Mouse (Mus musculus) hindbrain, postnatal 0 days (tissue): ENCODE data around the gene Scube2. TPM values are rescaled to one million over a fixed set of nuclear protein-coding genes. Genes with fewer than 3 reads are reported as not detected.

Experiments
- ATAC-seq: fragments of 200-750 bp; cut with Nextera tagmentation; 2 replicates; pipeline ENCODE4 v1.8.0; 2017; ENCODE audit warnings: mild to moderate bottlenecking, moderate TSS enrichment, moderate library complexity
- DNase-seq: peaks from one replicate; pipeline ENCODE4 v3.0.0-alpha.2; 2015; ENCODE audit warnings: low spot score
- H3K27ac ChIP-seq: fragments of 300-500 bp; sonication (generic); 2 replicates; pipeline ENCODE4 v1.5.1; 2014; ENCODE audit warnings: mild to moderate bottlenecking
- H3K27me3 ChIP-seq: fragments of 300-500 bp; sonication (generic); 2 replicates; pipeline ENCODE4 v1.6.1; 2014; ENCODE audit warnings: low read length, mixed read lengths; ENCODE audit not compliant: insufficient read depth
- H3K36me3 ChIP-seq: fragments of 300-500 bp; sonication (generic); 2 replicates; pipeline ENCODE4 v1.6.1; 2014; ENCODE audit warnings: low read length, mixed read lengths; ENCODE audit not compliant: insufficient read depth
- H3K4me1 ChIP-seq: fragments of 300-500 bp; sonication (generic); 2 replicates; pipeline ENCODE4 v1.6.1; 2014; ENCODE audit warnings: antibody characterized with exemption, low read length, mixed read lengths; ENCODE audit not compliant: insufficient read depth
- H3K4me2 ChIP-seq: fragments of 300-500 bp; sonication (generic); 2 replicates; pipeline ENCODE4 v1.6.1; 2014; ENCODE audit warnings: low read depth, mild to moderate bottlenecking, low read length, moderate library complexity, mixed read lengths
- H3K4me3 ChIP-seq: fragments of 300-500 bp; sonication (generic); 2 replicates; pipeline ENCODE4 v1.5.1; 2014; ENCODE audit warnings: low read length
- H3K9ac ChIP-seq: fragments of 300-500 bp; sonication (generic); replicated peaks from 2 replicates; pipeline ENCODE4 v1.6.1; 2014; ENCODE audit warnings: mild to moderate bottlenecking, low read length, moderate library complexity, mixed read lengths
- H3K9me3 ChIP-seq: fragments of 300-500 bp; sonication (generic); 2 replicates; pipeline ENCODE4 v1.6.1; 2016; ENCODE audit warnings: low read length, mixed read lengths
- CTCF ChIP-seq: IDR thresholded peaks from 2 replicates; pipeline ENCODE4 v1.5.1; 2016; ENCODE audit warnings: antibody characterized with exemption, control low read depth, low read depth
- WGBS: fragments of 180-500 bp; shearing (Covaris S2); extraction: QIAGEN DNeasy Blood & Tissue Kit; methylation state at CpG from one replicate; pipeline ENCODE4 v1.1.7; 2014; 5-methylcytosine and 5-hydroxymethylcytosine counted together
- polyA plus RNA-seq: library from polyadenylated mRNA; unstranded; fragments of >200 nt; fragmentation: Nextera tagmentation; extraction: Ambion mirVana; gene quantifications from 2 replicates; pipeline ENCODE4 v1.2.1, GENCODE M21; 2015
- total RNA-seq: library from RNA; depleted of rRNA; stranded (reverse); fragments of >200 nt; gene quantifications from 2 replicates; pipeline ENCODE4 v1.2.3, GENCODE M21; 2014; rRNA removed

The Scube2 gene
- 6.6 and 8.2 TPM in 2 replicates for total RNA-seq
- 3.7 and 4.1 TPM in 2 replicates for polyA plus RNA-seq

DNA sequence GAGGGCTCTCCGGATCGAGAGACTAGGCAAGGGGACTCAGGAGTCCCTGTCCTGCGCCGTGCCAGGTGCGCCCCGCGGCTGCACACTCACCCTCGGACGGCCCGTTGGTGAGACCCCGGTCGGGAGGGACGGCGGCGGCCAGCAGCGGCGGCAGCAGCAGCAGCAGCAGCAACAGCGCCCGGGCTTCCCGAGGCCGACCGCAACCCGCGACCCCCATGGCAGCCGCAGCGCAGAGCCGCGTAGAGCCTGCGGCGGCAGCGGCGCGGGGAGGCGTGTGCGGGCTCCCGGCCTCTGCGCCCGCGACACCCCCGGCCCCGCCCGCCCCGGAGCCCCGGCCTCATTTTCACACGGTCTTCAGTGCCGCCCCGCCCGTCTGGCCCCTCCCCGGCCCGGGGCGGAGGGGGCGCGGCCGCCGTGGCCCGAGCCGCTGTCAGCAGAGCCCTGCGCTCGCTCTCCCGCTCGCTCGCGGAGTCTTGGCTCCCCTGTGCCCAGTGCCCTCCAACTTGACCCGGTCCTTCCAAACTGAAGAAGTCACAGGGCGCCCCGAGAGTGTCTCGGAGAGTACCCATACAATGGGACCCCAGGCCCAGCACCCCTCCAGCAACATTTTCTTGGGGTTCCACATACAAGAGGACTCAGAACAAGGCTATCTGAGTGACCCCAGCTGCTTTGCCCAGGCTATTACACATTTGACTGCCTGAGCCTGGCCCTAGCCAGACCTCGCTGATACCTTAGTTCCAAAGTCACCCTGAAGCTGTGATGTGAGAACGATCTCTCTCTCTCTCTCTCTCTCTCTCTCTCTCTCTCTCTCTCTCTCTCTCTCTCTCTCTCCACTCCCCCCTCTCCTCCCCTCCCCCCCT, at the start of gene Scube2:
Gene Scube2 (minus strand): TSS at position 310 of the 860 bp plus-strand sequence.
- peak; percentile 41 for DNase-seq
- ATAC-seq: peak; percentile 75
- TF ChIP-seq CTCF: no peak
- Histone ChIP-seq H3K4me1 (peaks cover 4% of the 10 kb centered on the region; the same call in 1 of the 2 replicates), H3K36me3 (no peaks in the 10 kb centered on the region), H3K9ac (peak within 1 kb of the TSS; percentile 70), H3K4me3 (peak within 1 kb of the TSS; percentile 56), H3K4me2 (peak within 1 kb of the TSS; percentile 97), H3K9me3 (no peaks in the 10 kb centered on the region), H3K27me3 (no peaks in the 10 kb centered on the region), H3K27ac (no peak within 1 kb of the TSS)
- WGBS: 2% methylated on average over 61 of the region's 69 CpGs

DNA sequence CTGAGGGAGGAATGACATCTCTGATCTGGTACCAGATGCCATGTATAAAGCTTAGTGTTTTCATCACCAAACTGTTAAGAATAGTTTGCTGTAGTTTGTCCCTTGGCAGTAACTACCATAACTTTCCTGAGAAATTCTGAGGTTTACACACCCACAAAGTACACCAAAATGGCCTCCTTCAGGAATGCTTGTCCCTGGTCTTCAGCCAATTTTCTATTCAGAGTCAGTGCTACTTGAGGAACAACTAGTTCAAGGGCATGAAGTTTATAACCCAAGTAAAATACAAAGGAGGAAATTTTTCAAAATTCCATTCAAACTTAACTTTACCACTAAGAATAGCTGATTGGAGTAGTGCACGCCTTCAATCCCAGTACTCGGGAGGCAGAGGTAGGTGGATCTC, 40.7 kb upstream of the Scube2 start:
- no peak for ATAC-seq
- H3K36me3 ChIP-seq: peaks cover 84% of the 10 kb centered on the region
- H3K4me1 ChIP-seq: no peaks in the 10 kb centered on the region
- no peaks in the 10 kb centered on the region for H3K9me3 ChIP-seq
- WGBS: 98% methylated on average over 2 of the region's 2 CpGs
- H3K4me3 ChIP-seq: no peak overlapping the region
- no peak for TF ChIP-seq CTCF
- H3K27ac ChIP-seq: no peak overlapping the region
- H3K9ac ChIP-seq: no peak overlapping the region
- no peaks in the 10 kb centered on the region for H3K27me3 ChIP-seq
- DNase-seq: no peak
- no peak overlapping the region for H3K4me2 ChIP-seq

DNA sequence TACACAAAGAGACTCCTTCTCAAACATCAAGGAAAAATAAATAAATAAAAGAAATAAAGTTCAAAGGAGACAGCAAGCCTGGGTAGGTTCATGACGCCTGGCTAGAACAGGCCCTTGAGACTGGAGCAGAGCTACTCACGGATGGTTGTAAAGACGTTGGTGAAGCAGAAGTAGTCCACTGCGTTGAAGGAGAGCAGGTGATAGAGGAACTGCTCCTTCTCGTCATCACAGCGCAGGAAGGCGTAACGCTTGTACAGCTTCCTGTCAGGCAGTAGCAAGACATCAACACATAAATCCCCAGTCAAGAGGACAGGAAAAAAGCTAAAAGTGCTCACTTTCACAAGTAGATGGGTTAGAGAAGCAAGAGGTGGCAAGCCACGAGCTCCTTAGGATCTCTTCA, 35.4 kb upstream of the Scube2 start:
- 91% methylated on average over 9 of the region's 9 CpGs for WGBS
- H3K9me3 ChIP-seq: no peaks in the 10 kb centered on the region
- no peaks in the 10 kb centered on the region for H3K27me3 ChIP-seq
- H3K4me1 ChIP-seq: no peaks in the 10 kb centered on the region
- no peak overlapping the region for H3K9ac ChIP-seq
- H3K4me3 ChIP-seq: no peak overlapping the region
- TF ChIP-seq CTCF: no peak
- no peak overlapping the region for H3K4me2 ChIP-seq
- DNase-seq: no peak
- H3K27ac ChIP-seq: no peak overlapping the region
- no peak for ATAC-seq
- H3K36me3 ChIP-seq: peaks cover 96% of the 10 kb centered on the region

GRCm38 (mm10) chr7:109898911-109899310, 33.4 kb upstream of the Scube2 start:
- no peak overlapping the region for H3K27ac ChIP-seq
- no peak overlapping the region for H3K4me2 ChIP-seq
- no peaks in the 10 kb centered on the region for H3K9me3 ChIP-seq
- ATAC-seq: no peak
- no peak overlapping the region for H3K9ac ChIP-seq
- H3K4me3 ChIP-seq: no peak overlapping the region
- TF ChIP-seq CTCF: no peak
- DNase-seq: no peak
- no peaks in the 10 kb centered on the region for H3K27me3 ChIP-seq
- H3K36me3 ChIP-seq: peaks cover 94% of the 10 kb centered on the region
- no peaks in the 10 kb centered on the region for H3K4me1 ChIP-seq

DNA sequence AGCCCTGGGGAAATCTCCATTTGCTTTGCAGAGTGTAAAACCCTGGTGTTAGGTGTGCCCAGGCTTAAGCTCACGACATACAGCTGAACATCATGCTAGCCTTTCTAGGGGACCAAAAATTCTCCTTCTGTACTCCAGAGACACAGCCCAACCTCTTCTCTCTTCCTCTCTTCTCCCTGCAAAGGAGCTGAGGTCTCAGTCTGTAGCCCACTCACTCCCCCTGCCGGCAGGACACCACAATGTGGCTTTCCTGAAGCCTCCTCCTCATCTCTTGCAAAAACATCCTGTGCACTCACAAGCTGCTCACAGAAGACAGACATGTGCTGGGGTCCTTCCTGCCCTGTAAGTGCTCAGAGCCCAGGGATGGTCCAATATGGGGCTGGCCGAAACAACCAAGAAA, 27.1 kb upstream of the Scube2 start:
- no peaks in the 10 kb centered on the region for H3K4me1 ChIP-seq
- no peak overlapping the region for H3K4me3 ChIP-seq
- H3K9me3 ChIP-seq: no peaks in the 10 kb centered on the region
- TF ChIP-seq CTCF: peak; percentile 91
- no peak overlapping the region for H3K9ac ChIP-seq
- H3K27ac ChIP-seq: no peak overlapping the region
- peak; percentile 81 for DNase-seq
- H3K27me3 ChIP-seq: no peaks in the 10 kb centered on the region
- peaks cover 48% of the 10 kb centered on the region for H3K36me3 ChIP-seq
- 35% methylated on average over 3 of the region's 3 CpGs for WGBS
- ATAC-seq: peak; percentile 67
- H3K4me2 ChIP-seq: no peak overlapping the region

- H3K27ac ChIP-seq: no peak overlapping the region
- WGBS: 89% methylated on average over 4 of the region's 4 CpGs
- ATAC-seq (no peak), DNase-seq (no peak)
- H3K4me3 ChIP-seq: no peak overlapping the region
- no peaks in the 10 kb centered on the region for H3K4me1 ChIP-seq
- no peak overlapping the region for H3K9ac ChIP-seq
- H3K27me3 ChIP-seq: no peaks in the 10 kb centered on the region
- no peak overlapping the region for H3K4me2 ChIP-seq
- no peak for TF ChIP-seq CTCF
- peaks cover 41% of the 10 kb centered on the region for H3K36me3 ChIP-seq
- H3K9me3 ChIP-seq: no peaks in the 10 kb centered on the region
Measured at GRCm38 (mm10) chr7:109891786-109892185, 26.3 kb upstream of the Scube2 start.

- 82% methylated on average over 2 of the region's 2 CpGs for WGBS
- H3K27me3 ChIP-seq: no peaks in the 10 kb centered on the region
- no peak overlapping the region for H3K27ac ChIP-seq
- TF ChIP-seq CTCF: no peak
- DNase-seq (no peak), ATAC-seq (no peak)
- no peak overlapping the region for H3K4me3 ChIP-seq
- no peak overlapping the region for H3K4me2 ChIP-seq
- H3K9me3 ChIP-seq: no peaks in the 10 kb centered on the region
- H3K36me3 ChIP-seq: peaks cover 31% of the 10 kb centered on the region
- no peaks in the 10 kb centered on the region for H3K4me1 ChIP-seq
- H3K9ac ChIP-seq: no peak overlapping the region
Measured at GRCm38 (mm10) chr7:109890256-109890655, 24.8 kb upstream of the Scube2 start.
